Mouse (Mus musculus) T-helper 17 cell (primary cell): ENCODE results near the gene Tfap2e.

ENCODE experiments used
- in situ Hi-C, 2 experiments: fragments of 300-600 bp; cut with MboI, MseI; formaldehyde crosslinking; loops; 1 replicate in 1 of 2; 2 replicates in 1 of 2; pipeline ENCODE4 v1.15.1; 2025; ENCODE audit warnings: high pct_unique_total_duplicates in 2 of 2

The Tfap2e gene

GRCm38 (mm10) chr4:126732531-126733380, 3.3 kb downstream of the Tfap2e start:
- in situ Hi-C loops = loop anchor here in 1 of 2 experiments (5.0 to 25.0 kb wide), 2 partner anchors 120 to 265 kb away; partner anchors contain the start of gene 5730409E04Rik

GRCm38 (mm10) chr4:126732111-126732510, 3.9 kb downstream of the Tfap2e start:
- in situ Hi-C loops = loop anchor here in 1 of 2 experiments (5.0 to 25.0 kb wide), 2 partner anchors 120 to 265 kb away; partner anchors contain the start of gene 5730409E04Rik

- in situ Hi-C loops = no loop called here
Measured at GRCm38 (mm10) chr4:126707439-126707826, 28.6 kb downstream of the Tfap2e start.

- in situ Hi-C loops = no loop called here
Measured at GRCm38 (mm10) chr4:126706630-126707438, 29.2 kb downstream of the Tfap2e start.

GRCm38 (mm10) chr4:126696908-126697307, 39.1 kb downstream of the Tfap2e start:
- in situ Hi-C loops = no loop called here

- in situ Hi-C loops = no loop called here
Measured at GRCm38 (mm10) chr4:126693021-126693420, 43.0 kb downstream of the Tfap2e start.

- in situ Hi-C loops = no loop called here
Measured at GRCm38 (mm10) chr4:126689457-126689856, 46.6 kb downstream of the Tfap2e start.

- in situ Hi-C loops = no loop called here
Measured at GRCm38 (mm10) chr4:126683084-126683483, 53.0 kb downstream of the Tfap2e start.

- in situ Hi-C loops = no loop called here
Measured at GRCm38 (mm10) chr4:126682298-126682697, 53.7 kb downstream of the Tfap2e start.

GRCm38 (mm10) chr4:126677054-126678003, 58.7 kb downstream of the Tfap2e start, which contains the start of gene Psmb2:
Gene Psmb2 (plus strand): TSS chr4:126677630.
- in situ Hi-C loops = no loop called here

- in situ Hi-C loops = no loop called here
Measured at GRCm38 (mm10) chr4:126667075-126667474, 69.0 kb downstream of the Tfap2e start.
